Mouse (Mus musculus): ENCODE measurements around the gene Irs1.

DNA sequence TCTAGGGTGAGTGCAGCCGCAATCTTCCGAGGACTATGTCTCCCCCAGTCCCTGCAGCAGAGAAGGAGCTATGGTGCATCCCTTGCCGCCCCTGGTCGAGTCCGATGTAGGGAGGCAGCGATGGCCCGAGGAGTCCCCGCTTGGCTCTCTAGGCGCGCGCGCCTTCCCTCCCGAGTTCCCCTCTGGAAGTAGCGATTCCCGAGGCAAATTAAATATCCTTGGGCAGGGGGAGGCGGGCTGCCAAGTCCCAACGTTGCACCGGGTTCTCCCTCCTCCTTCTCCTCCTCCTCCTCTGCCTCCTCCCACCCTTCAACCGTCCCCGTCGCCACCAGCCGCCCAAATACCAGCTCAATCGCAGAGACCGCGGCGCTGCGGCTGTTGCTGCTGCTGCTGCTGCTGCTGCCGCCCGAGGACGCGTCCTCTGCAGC lies 479 bp downstream of the Irs1 start:
- TF ChIP-seq CTCF (IDR thresholded peaks at IDR 0.05; ENCODE audit: insufficient read depth, low read length) (no peak), POLR2A (IDR thresholded peaks at IDR 0.05; ENCODE audit: borderline replicate concordance, extremely low read depth, low read depth, low read length) (peak; percentile 83; the same call in 1 of the 2 replicates)
